ENCODE assay signal across 8 mouse cellular contexts in genomic region chr9:77753853-77754727, GRCm38 (mm10). TPM values are rescaled to one million over a fixed set of nuclear protein-coding genes. Genes with fewer than 3 reads are reported as not detected.
A peak's percentile ranks its signal among the peaks of the same experiment; 100 is the strongest.
DNase-seq lines count a peak whose midpoint lies in the region; ATAC-seq and TF ChIP-seq lines count a peak whose summit lies in the region.

Gene Gclc (plus strand): TSS chr9:77754535.

- H3K4me1 ChIP-seq in E14TG2a.4 (replicated peaks; ENCODE audit: low read depth, low read length) = peaks cover 47% of the 10 kb centered on the region
- peaks cover 28% of the 10 kb centered on the region for H3K4me1 ChIP-seq in forebrain, embryonic 13.5 days
- H3K4me1 ChIP-seq in heart, postnatal 0 days (ENCODE audit: control insufficient read depth, insufficient read depth) = peaks cover 15% of the 10 kb centered on the region
- peaks cover 52% of the 10 kb centered on the region for H3K4me1 ChIP-seq in liver, embryonic 15.5 days (replicated peaks)
- H3K4me1 ChIP-seq in neural tube, embryonic 11.5 days (ENCODE audit: control insufficient read depth, insufficient read depth, low read length) = no peaks in the 10 kb centered on the region
- peaks cover 14% of the 10 kb centered on the region; the same call in 1 of the 2 replicates for H3K4me1 ChIP-seq in stomach, embryonic 16.5 days (ENCODE audit: control insufficient read depth, insufficient read depth, low read length)

- peak; percentile 83 for DNase-seq in heart, postnatal 0 days (ENCODE audit: low spot score)
- DNase-seq in kidney, postnatal 4 days = peak; percentile 94 to 97
- DNase-seq in neural tube, embryonic 11.5 days (ENCODE audit: low spot score) = peak; percentile 91

- peak within 1 kb of the TSS; percentile 81 for H3K27ac ChIP-seq in forebrain, embryonic 13.5 days
- peak within 1 kb of the TSS; percentile 92 for H3K27ac ChIP-seq in heart, postnatal 0 days (ENCODE audit: low read depth)
- peak within 1 kb of the TSS; percentile 91 for H3K27ac ChIP-seq in liver, embryonic 15.5 days (replicated peaks)
- H3K27ac ChIP-seq in neural tube, embryonic 11.5 days (ENCODE audit: low read depth, low read length) = peak within 1 kb of the TSS; percentile 80
- H3K27ac ChIP-seq in stomach, embryonic 16.5 days (ENCODE audit: low read length) = peak within 1 kb of the TSS; percentile 75; the same call in 1 of the 2 replicates

- no peak for TF ChIP-seq CTCF in E14TG2a.4 (conservative IDR thresholded peaks at IDR 0.05; ENCODE audit: low read length)
- no peak for TF ChIP-seq CTCF in heart, postnatal 0 days (IDR thresholded peaks at IDR 0.05; ENCODE audit: low read depth)

- peaks cover 4% of the 10 kb centered on the region; the same call in 1 of the 2 replicates for H3K27me3 ChIP-seq in E14TG2a.4 (ENCODE audit: insufficient read depth, low read length)
- no peaks in the 10 kb centered on the region for H3K27me3 ChIP-seq in forebrain, embryonic 13.5 days
- H3K27me3 ChIP-seq in heart, postnatal 0 days (ENCODE audit: control insufficient read depth, insufficient read depth, low read length) = no peaks in the 10 kb centered on the region
- H3K27me3 ChIP-seq in liver, embryonic 15.5 days = peaks cover 5% of the 10 kb centered on the region; the same call in 1 of the 2 replicates
- no peaks in the 10 kb centered on the region for H3K27me3 ChIP-seq in neural tube, embryonic 11.5 days (ENCODE audit: control insufficient read depth, insufficient read depth, low read length)
- no peaks in the 10 kb centered on the region for H3K27me3 ChIP-seq in stomach, embryonic 16.5 days (ENCODE audit: control insufficient read depth, insufficient read depth, low read length)

- peaks cover 14% of the 10 kb centered on the region for H3K9me3 ChIP-seq in E14TG2a.4 (ENCODE audit: low read length)
- no peaks in the 10 kb centered on the region for H3K9me3 ChIP-seq in forebrain, embryonic 13.5 days (replicated peaks)
- H3K9me3 ChIP-seq in heart, postnatal 0 days (replicated peaks; ENCODE audit: control insufficient read depth, low read length) = no peaks in the 10 kb centered on the region
- H3K9me3 ChIP-seq in liver, embryonic 15.5 days (replicated peaks) = no peaks in the 10 kb centered on the region
- H3K9me3 ChIP-seq in neural tube, embryonic 11.5 days (ENCODE audit: control insufficient read depth, low read length) = no peaks in the 10 kb centered on the region
- no peaks in the 10 kb centered on the region for H3K9me3 ChIP-seq in stomach, embryonic 16.5 days (replicated peaks; ENCODE audit: control insufficient read depth, low read length)

- H3K36me3 ChIP-seq in E14TG2a.4 (ENCODE audit: insufficient read depth, low read length) = peaks cover 27% of the 10 kb centered on the region
- no peaks in the 10 kb centered on the region for H3K36me3 ChIP-seq in forebrain, embryonic 13.5 days (ENCODE audit: poor library complexity, severe bottlenecking)
- H3K36me3 ChIP-seq in heart, postnatal 0 days (replicated peaks; ENCODE audit: control insufficient read depth, insufficient read depth, low read length) = no peaks in the 10 kb centered on the region
- H3K36me3 ChIP-seq in liver, embryonic 15.5 days (replicated peaks) = peaks cover 19% of the 10 kb centered on the region
- no peaks in the 10 kb centered on the region for H3K36me3 ChIP-seq in neural tube, embryonic 11.5 days (ENCODE audit: control insufficient read depth, insufficient read depth, low read length)
- H3K36me3 ChIP-seq in stomach, embryonic 16.5 days (ENCODE audit: control insufficient read depth, insufficient read depth, low read length) = no peaks in the 10 kb centered on the region

- WGBS in forebrain, embryonic 13.5 days = 10% methylated on average over 43 of the region's 54 CpGs
- 15% methylated on average over 28 of the region's 54 CpGs for WGBS in heart, postnatal 0 days
- 6% methylated on average over 54 of the region's 54 CpGs for WGBS in liver, embryonic 15.5 days (ENCODE audit: insufficient replicate concordance)
- WGBS in neural tube, embryonic 11.5 days = 7% methylated on average over 53 of the region's 54 CpGs
- WGBS in stomach, embryonic 16.5 days = 10% methylated on average over 40 of the region's 54 CpGs

- ATAC-seq in cerebellum, adult (ENCODE audit: insufficient number of reproducible peaks, low FRiP score, low TSS enrichment) = peak; percentile 82
- ATAC-seq in forebrain, embryonic 13.5 days = peak; percentile 86
- ATAC-seq in heart, postnatal 0 days (ENCODE audit: insufficient read depth, low read depth) = peak; percentile 81
- peak; percentile 64 for ATAC-seq in liver, embryonic 15.5 days (ENCODE audit: insufficient read depth)
- ATAC-seq in neural tube, embryonic 11.5 days (ENCODE audit: insufficient read depth, low FRiP score, low TSS enrichment) = peak; percentile 75
- peak; percentile 85 for ATAC-seq in stomach, embryonic 16.5 days (ENCODE audit: insufficient read depth, low FRiP score)

- peak within 1 kb of the TSS; percentile 86 for H3K9ac ChIP-seq in forebrain, embryonic 13.5 days
- peak within 1 kb of the TSS; percentile 67 for H3K9ac ChIP-seq in heart, postnatal 0 days (replicated peaks; ENCODE audit: low read depth, low read length)
- peak within 1 kb of the TSS; percentile 95 for H3K9ac ChIP-seq in liver, embryonic 15.5 days
- peak within 1 kb of the TSS; percentile 84 for H3K9ac ChIP-seq in neural tube, embryonic 11.5 days (ENCODE audit: low read length)
- H3K9ac ChIP-seq in stomach, embryonic 16.5 days (ENCODE audit: low read length) = peak within 1 kb of the TSS; percentile 89

- H3K4me2 ChIP-seq in forebrain, embryonic 13.5 days = peak within 1 kb of the TSS; percentile 79
- peak within 1 kb of the TSS; percentile 99 for H3K4me2 ChIP-seq in heart, postnatal 0 days (ENCODE audit: low read depth, low read length)
- peak within 1 kb of the TSS; percentile 79 for H3K4me2 ChIP-seq in liver, embryonic 15.5 days
- H3K4me2 ChIP-seq in neural tube, embryonic 11.5 days (ENCODE audit: low read depth) = peak within 1 kb of the TSS; percentile 74
- H3K4me2 ChIP-seq in stomach, embryonic 16.5 days (ENCODE audit: low read depth, low read length) = peak within 1 kb of the TSS; percentile 65

- TF ChIP-seq EP300 in heart, postnatal 0 days (IDR thresholded peaks at IDR 0.05; ENCODE audit: low read depth) = no peak

- H3K4me3 ChIP-seq in E14TG2a.4 (replicated peaks; ENCODE audit: low read length) = peak within 1 kb of the TSS; percentile 92
- H3K4me3 ChIP-seq in forebrain, embryonic 13.5 days = peak within 1 kb of the TSS; percentile 83
- peak within 1 kb of the TSS; percentile 92 for H3K4me3 ChIP-seq in heart, postnatal 0 days (ENCODE audit: low read depth, low read length)
- peak within 1 kb of the TSS; percentile 96 for H3K4me3 ChIP-seq in liver, embryonic 15.5 days (replicated peaks)
- peak within 1 kb of the TSS; percentile 82 for H3K4me3 ChIP-seq in neural tube, embryonic 11.5 days (ENCODE audit: low read depth, low read length)
- H3K4me3 ChIP-seq in stomach, embryonic 16.5 days (replicated peaks; ENCODE audit: low read length) = peak within 1 kb of the TSS; percentile 77

RNA-seq across cellular contexts. Expression of gene Gclc, which starts in this region (rescaled TPM):
- polyA plus RNA-seq in forebrain, embryonic 13.5 days (2015; fragmentation: Nextera tagmentation; extraction: Ambion mirVana) = 17.2 and 17.5 TPM in 2 replicates
- total RNA-seq in heart, postnatal 0 days (2014; rRNA removed; ENCODE audit: low replicate concordance) = 9.2 and 12.5 TPM in 2 replicates
- 3.9 and 4.6 TPM in 2 replicates for polyA plus RNA-seq in heart, postnatal 0 days (2015; fragmentation: Nextera tagmentation; extraction: Ambion mirVana)
- 24.9 and 28.6 TPM in 2 replicates for polyA plus RNA-seq in liver, embryonic 15.5 days (2015; fragmentation: Nextera tagmentation; extraction: Ambion mirVana)
- 20.4 and 22.5 TPM in 2 replicates for polyA plus RNA-seq in neural tube, embryonic 11.5 days (2014; fragmentation: Nextera tagmentation; extraction: Ambion mirVana)
- polyA plus RNA-seq in stomach, embryonic 16.5 days (2015; fragmentation: Nextera tagmentation; extraction: Ambion mirVana) = 9.8 and 10.9 TPM in 2 replicates

Comparison
In these comparisons a context has a peak if more than half of its experiments do, and no peak if none do; other contexts are left out.
1. Peak in every context shown above with its lines: DNase-seq, ATAC-seq, H3K4me3 ChIP-seq and H3K27ac ChIP-seq.